Mouse (Mus musculus): ENCODE measurements around the gene Mief2. TPM values are rescaled to one million over a fixed set of nuclear protein-coding genes. Genes with fewer than 3 reads are reported as not detected.

Gene Mief2
- polyA plus RNA-seq, 1 experiment: 49.7 TPM

GRCm38 (mm10) chr11:60761681-60762080, 33.5 kb downstream of the Mief2 start:
- Histone ChIP-seq H3K4me3 (no peak overlapping the region), H3K4me2 (ENCODE audit: low read depth) (no peak overlapping the region), H3K36me3 (ENCODE audit: control insufficient read depth, insufficient read depth) (peaks cover 13% of the 10 kb centered on the region), H3ac (ENCODE audit: control insufficient read depth, insufficient read length) (no peak overlapping the region), H3K79me2 (ENCODE audit: control insufficient read depth, insufficient read depth) (no peaks in the 10 kb centered on the region), H3K27me3 (ENCODE audit: control insufficient read depth, insufficient read depth, insufficient read length) (no peaks in the 10 kb centered on the region)
- TF ChIP-seq POLR2A (IDR thresholded peaks at IDR 0.05; ENCODE audit: insufficient read length, low read depth) (no peak), USF1 (IDR thresholded peaks at IDR 0.05; ENCODE audit: low read depth) (no peak), SRF (IDR thresholded peaks at IDR 0.05; ENCODE audit: control insufficient read depth, insufficient read length, low read depth) (no peak), MAX (IDR thresholded peaks at IDR 0.05; ENCODE audit: low read depth) (no peak), MYOD1 (IDR thresholded peaks at IDR 0.05; ENCODE audit: control insufficient read depth in 1 of 3, insufficient read length in 2 of 3, low read depth in 2 of 3) (no peak), TCF3 (IDR thresholded peaks at IDR 0.05; ENCODE audit: insufficient read length, low read depth) (no peak), MYOG (IDR thresholded peaks at IDR 0.05; ENCODE audit: control insufficient read depth in 1 of 3, insufficient read depth in 1 of 3, insufficient read length in 2 of 3, low read depth in 2 of 3) (no peak), POLR2AphosphoS2 (IDR thresholded peaks at IDR 0.05; ENCODE audit: insufficient read length, low read depth) (no peak), REST (IDR thresholded peaks at IDR 0.05; ENCODE audit: insufficient read depth, insufficient read length) (no peak), CEBPB (IDR thresholded peaks at IDR 0.05; ENCODE audit: insufficient read depth, poor library complexity, severe bottlenecking) (no peak), TCF12 (IDR thresholded peaks at IDR 0.05; ENCODE audit: insufficient read depth, poor library complexity, severe bottlenecking) (no peak), E2F4 (IDR thresholded peaks at IDR 0.05; ENCODE audit: insufficient read depth) (no peak)

GRCm38 (mm10) chr11:60766969-60767368, 38.8 kb downstream of the Mief2 start:
- Histone ChIP-seq H3K27me3 (ENCODE audit: control insufficient read depth, insufficient read depth, insufficient read length) (no peaks in the 10 kb centered on the region), H3K36me3 (ENCODE audit: control insufficient read depth, insufficient read depth) (no peaks in the 10 kb centered on the region), H3K4me3 (no peak overlapping the region), H3ac (ENCODE audit: control insufficient read depth, insufficient read length) (no peak overlapping the region), H3K4me2 (ENCODE audit: low read depth) (no peak overlapping the region), H3K79me2 (ENCODE audit: control insufficient read depth, insufficient read depth) (peaks cover 24% of the 10 kb centered on the region)
- TF ChIP-seq TCF12 (IDR thresholded peaks at IDR 0.05; ENCODE audit: insufficient read depth, poor library complexity, severe bottlenecking) (no peak), E2F4 (IDR thresholded peaks at IDR 0.05; ENCODE audit: insufficient read depth) (no peak), POLR2A (IDR thresholded peaks at IDR 0.05; ENCODE audit: insufficient read length, low read depth) (no peak), USF1 (IDR thresholded peaks at IDR 0.05; ENCODE audit: low read depth) (no peak), POLR2AphosphoS2 (IDR thresholded peaks at IDR 0.05; ENCODE audit: insufficient read length, low read depth) (no peak)

DNA sequence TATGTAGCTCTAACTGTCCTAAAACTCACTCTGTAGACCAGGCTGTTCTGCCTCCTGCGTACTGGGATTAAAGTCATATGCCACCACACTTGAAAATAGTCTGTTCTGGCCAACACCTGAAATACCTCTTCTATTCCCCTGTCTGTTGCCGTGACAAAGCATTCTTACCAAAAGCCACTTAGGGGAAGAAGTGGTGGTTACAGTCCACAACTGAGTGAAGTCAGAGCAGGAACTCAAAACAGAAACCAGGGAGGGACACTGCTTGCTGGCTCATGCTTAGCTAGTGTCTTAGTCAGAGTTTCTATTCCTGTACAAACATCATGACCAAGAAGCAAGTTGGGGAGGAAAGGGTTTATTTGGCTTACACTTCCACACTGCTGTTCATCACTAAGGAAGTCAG, 41.1 kb downstream of the Mief2 start:
- Histone ChIP-seq H3ac (ENCODE audit: control insufficient read depth, insufficient read length) (no peak overlapping the region), H3K4me2 (ENCODE audit: low read depth) (no peak overlapping the region), H3K4me3 (no peak overlapping the region), H3K27me3 (ENCODE audit: control insufficient read depth, insufficient read depth, insufficient read length) (no peaks in the 10 kb centered on the region), H3K79me2 (ENCODE audit: control insufficient read depth, insufficient read depth) (peaks cover 43% of the 10 kb centered on the region), H3K36me3 (ENCODE audit: control insufficient read depth, insufficient read depth) (no peaks in the 10 kb centered on the region)
- TF ChIP-seq USF1 (IDR thresholded peaks at IDR 0.05; ENCODE audit: low read depth) (no peak), CEBPB (IDR thresholded peaks at IDR 0.05; ENCODE audit: insufficient read depth, poor library complexity, severe bottlenecking) (no peak), POLR2A (IDR thresholded peaks at IDR 0.05; ENCODE audit: insufficient read length, low read depth) (no peak), POLR2AphosphoS2 (IDR thresholded peaks at IDR 0.05; ENCODE audit: insufficient read length, low read depth) (no peak), REST (IDR thresholded peaks at IDR 0.05; ENCODE audit: insufficient read depth, insufficient read length) (no peak), E2F4 (IDR thresholded peaks at IDR 0.05; ENCODE audit: insufficient read depth) (no peak), MAX (IDR thresholded peaks at IDR 0.05; ENCODE audit: low read depth) (no peak), MYOG (IDR thresholded peaks at IDR 0.05; ENCODE audit: control insufficient read depth in 1 of 3, insufficient read depth in 1 of 3, insufficient read length in 2 of 3, low read depth in 2 of 3) (no peak), MYOD1 (IDR thresholded peaks at IDR 0.05; ENCODE audit: control insufficient read depth in 1 of 3, insufficient read length in 2 of 3, low read depth in 2 of 3) (no peak), TCF3 (IDR thresholded peaks at IDR 0.05; ENCODE audit: insufficient read length, low read depth) (no peak)

GRCm38 (mm10) chr11:60770776-60771175, 42.6 kb downstream of the Mief2 start:
- H3K79me2 ChIP-seq (ENCODE audit: control insufficient read depth, insufficient read depth): peaks cover 58% of the 10 kb centered on the region
- H3K4me2 ChIP-seq (ENCODE audit: low read depth): no peak overlapping the region
- no peak overlapping the region for H3K4me3 ChIP-seq
- TF ChIP-seq E2F4 (IDR thresholded peaks at IDR 0.05; ENCODE audit: insufficient read depth): no peak
- no peak for TF ChIP-seq MYOD1 (IDR thresholded peaks at IDR 0.05; ENCODE audit: control insufficient read depth in 1 of 3, insufficient read length in 2 of 3, low read depth in 2 of 3)
- TF ChIP-seq MAX (IDR thresholded peaks at IDR 0.05; ENCODE audit: low read depth): no peak
- no peak for TF ChIP-seq TCF12 (IDR thresholded peaks at IDR 0.05; ENCODE audit: insufficient read depth, poor library complexity, severe bottlenecking)
- no peak for TF ChIP-seq SRF (IDR thresholded peaks at IDR 0.05; ENCODE audit: control insufficient read depth, insufficient read length, low read depth)
- no peak for TF ChIP-seq POLR2A (IDR thresholded peaks at IDR 0.05; ENCODE audit: insufficient read length, low read depth)
- TF ChIP-seq REST (IDR thresholded peaks at IDR 0.05; ENCODE audit: insufficient read depth, insufficient read length): no peak
- TF ChIP-seq CEBPB (IDR thresholded peaks at IDR 0.05; ENCODE audit: insufficient read depth, poor library complexity, severe bottlenecking): no peak
- no peak for TF ChIP-seq POLR2AphosphoS2 (IDR thresholded peaks at IDR 0.05; ENCODE audit: insufficient read length, low read depth)
- no peak for TF ChIP-seq USF1 (IDR thresholded peaks at IDR 0.05; ENCODE audit: low read depth)
- no peak for TF ChIP-seq MYOG (IDR thresholded peaks at IDR 0.05; ENCODE audit: control insufficient read depth in 1 of 3, insufficient read depth in 1 of 3, insufficient read length in 2 of 3, low read depth in 2 of 3)
- TF ChIP-seq TCF3 (IDR thresholded peaks at IDR 0.05; ENCODE audit: insufficient read length, low read depth): no peak
- H3K36me3 ChIP-seq (ENCODE audit: control insufficient read depth, insufficient read depth): no peaks in the 10 kb centered on the region
- no peak overlapping the region for H3ac ChIP-seq (ENCODE audit: control insufficient read depth, insufficient read length)
- no peaks in the 10 kb centered on the region for H3K27me3 ChIP-seq (ENCODE audit: control insufficient read depth, insufficient read depth, insufficient read length)

DNA sequence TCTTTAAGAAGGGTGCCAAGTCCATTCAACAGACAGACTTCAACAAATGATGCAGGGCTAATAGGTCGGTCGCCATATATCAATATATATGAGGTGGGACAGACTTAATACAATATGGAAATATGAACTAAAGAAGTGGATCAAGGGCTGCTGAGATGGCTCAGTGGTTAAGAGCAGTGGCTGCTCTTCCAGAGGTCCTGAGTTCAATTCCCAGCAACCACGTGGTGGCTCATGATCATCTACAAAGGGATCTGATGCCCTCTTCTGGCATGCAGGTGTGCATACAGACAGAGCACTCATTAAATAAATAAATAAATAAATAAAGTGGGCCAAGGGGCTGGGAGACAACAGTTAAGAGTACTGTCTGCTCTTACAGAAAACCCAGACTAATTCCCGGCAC, 44.0 kb downstream of the Mief2 start:
- no peaks in the 10 kb centered on the region for H3K27me3 ChIP-seq (ENCODE audit: control insufficient read depth, insufficient read depth, insufficient read length)
- H3K36me3 ChIP-seq (ENCODE audit: control insufficient read depth, insufficient read depth): no peaks in the 10 kb centered on the region
- TF ChIP-seq SRF (IDR thresholded peaks at IDR 0.05; ENCODE audit: control insufficient read depth, insufficient read length, low read depth) (no peak), TCF3 (IDR thresholded peaks at IDR 0.05; ENCODE audit: insufficient read length, low read depth) (no peak), E2F4 (IDR thresholded peaks at IDR 0.05; ENCODE audit: insufficient read depth) (no peak), CEBPB (IDR thresholded peaks at IDR 0.05; ENCODE audit: insufficient read depth, poor library complexity, severe bottlenecking) (no peak), REST (IDR thresholded peaks at IDR 0.05; ENCODE audit: insufficient read depth, insufficient read length) (no peak), TCF12 (IDR thresholded peaks at IDR 0.05; ENCODE audit: insufficient read depth, poor library complexity, severe bottlenecking) (no peak), POLR2AphosphoS2 (IDR thresholded peaks at IDR 0.05; ENCODE audit: insufficient read length, low read depth) (no peak), POLR2A (IDR thresholded peaks at IDR 0.05; ENCODE audit: insufficient read length, low read depth) (no peak), MAX (IDR thresholded peaks at IDR 0.05; ENCODE audit: low read depth) (no peak), USF1 (IDR thresholded peaks at IDR 0.05; ENCODE audit: low read depth) (no peak), MYOG (IDR thresholded peaks at IDR 0.05; ENCODE audit: control insufficient read depth in 1 of 3, insufficient read depth in 1 of 3, insufficient read length in 2 of 3, low read depth in 2 of 3) (no peak), MYOD1 (IDR thresholded peaks at IDR 0.05; ENCODE audit: control insufficient read depth in 1 of 3, insufficient read length in 2 of 3, low read depth in 2 of 3) (no peak)
- peaks cover 65% of the 10 kb centered on the region for H3K79me2 ChIP-seq (ENCODE audit: control insufficient read depth, insufficient read depth)
- no peak overlapping the region for H3K4me2 ChIP-seq (ENCODE audit: low read depth)
- H3K4me3 ChIP-seq: no peak overlapping the region
- H3ac ChIP-seq (ENCODE audit: control insufficient read depth, insufficient read length): no peak overlapping the region

Data from myocyte (in vitro differentiated cells).